Comparison of ENCODE assay signal across 20 mouse cellular contexts in the genomic region with DNA sequence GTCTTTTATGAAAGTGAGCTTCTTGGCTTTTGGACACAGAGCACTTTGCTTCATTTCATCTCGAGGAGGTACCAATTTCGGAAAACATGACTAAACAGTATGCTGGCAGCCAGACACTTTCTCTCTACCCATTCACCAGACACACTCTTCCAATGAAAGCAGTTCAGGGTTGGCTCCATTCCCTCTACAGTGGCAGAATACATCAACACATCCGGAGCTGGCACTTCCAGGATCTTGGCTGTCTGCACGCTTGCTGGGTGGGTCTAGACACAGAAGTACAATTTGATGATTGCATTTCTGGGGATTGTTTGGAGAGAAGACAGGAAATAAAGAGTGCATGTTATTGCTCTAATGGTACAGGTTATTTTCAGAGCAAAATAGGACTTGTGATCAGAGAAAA. TPM values are rescaled to one million over a fixed set of nuclear protein-coding genes. Genes with fewer than 3 reads are reported as not detected.
DNase-seq lines count a peak whose midpoint lies in the region; ATAC-seq and TF ChIP-seq lines count a peak whose summit lies in the region.
"Had no signal": no experiment of that assay in that cellular context is flagged by ENCODE, and none has a peak within 500 bp of the region (broad histone marks: within the 10 kb centered on the region; RNA-seq: fewer than 3 reads in every experiment).

No protein-coding gene starts in this region.

- WGBS in kidney, adult 2 months: 75% methylated on average over 4 of the region's 4 CpGs
- WGBS in kidney, embryonic 15.5 days: 82% methylated on average over 4 of the region's 4 CpGs

- no peak overlapping the region for H3K27ac ChIP-seq in kidney, adult 2 months (ENCODE audit: insufficient read depth, low read depth, low read length)
- H3K27ac ChIP-seq in kidney, embryonic 15.5 days: no peak overlapping the region
- no peak overlapping the region for H3K27ac ChIP-seq in gastrocnemius, adult 2 months
- H3K27ac ChIP-seq: forebrain, embryonic 15.5 days; limb, embryonic 13.5 days; neural tube, embryonic 13.5 days had no signal

- intact Hi-C loops in gastrocnemius, adult 2 months (cut with DNase I): no loop called here

- DNase-seq in cerebellum, postnatal 10 days: peak; percentile 4 to 21
- DNase-seq in cerebellum, adult 11-12 months: no peak
- peak; percentile 58 for DNase-seq in kidney, adult 2 months
- peak; percentile 13 to 14 for DNase-seq in right cerebral cortex, postnatal 36 days (ENCODE audit: low spot score in 2 of 2)
- no peak for DNase-seq in right cerebral cortex, postnatal 4 days
- no peak for DNase-seq in gastrocnemius, adult 2 months
- no peak for DNase-seq in ovary, postnatal 36 days (ENCODE audit: low spot score)
- DNase-seq: cerebellum, adult 8-10 months; heart, adult 18-20 months; heart, postnatal 14 days; liver, postnatal 0 days; retina, postnatal 1 day had no signal

- no peak overlapping the region for H3K4me3 ChIP-seq in kidney, adult 2 months (ENCODE audit: insufficient read depth, low read depth, low read length)
- H3K4me3 ChIP-seq in kidney, embryonic 15.5 days (replicated peaks): no peak overlapping the region
- no peak overlapping the region for H3K4me3 ChIP-seq in gastrocnemius, adult 2 months
- H3K4me3 ChIP-seq: forebrain, embryonic 15.5 days; limb, embryonic 13.5 days; neural tube, embryonic 13.5 days had no signal

- TF ChIP-seq CTCF in kidney, adult 2 months (conservative IDR thresholded peaks at IDR 0.05; ENCODE audit: insufficient read depth, insufficient read length, low read depth, low read length): no peak
- no peak for TF ChIP-seq CTCF in gastrocnemius, adult 2 months (IDR thresholded peaks at IDR 0.05)

- H3K27me3 ChIP-seq in kidney, adult 2 months (replicated peaks; ENCODE audit: control insufficient read depth, insufficient read depth, low read length): no peaks in the 10 kb centered on the region
- no peaks in the 10 kb centered on the region for H3K27me3 ChIP-seq in kidney, embryonic 15.5 days
- H3K27me3 ChIP-seq: forebrain, embryonic 15.5 days; limb, embryonic 13.5 days; neural tube, embryonic 13.5 days had no signal

- H3K36me3 ChIP-seq in kidney, adult 2 months (ENCODE audit: control insufficient read depth, insufficient read depth, low read length): no peaks in the 10 kb centered on the region
- no peaks in the 10 kb centered on the region for H3K36me3 ChIP-seq in kidney, embryonic 15.5 days
- H3K36me3 ChIP-seq: forebrain, embryonic 15.5 days; limb, embryonic 13.5 days; neural tube, embryonic 13.5 days had no signal

- no peak for TF ChIP-seq POLR2A in kidney, adult 2 months (IDR thresholded peaks at IDR 0.05; ENCODE audit: low read depth, low read length)

- ATAC-seq in kidney, embryonic 15.5 days (replicated peaks; ENCODE audit: low FRiP score): no peak
- ATAC-seq: forebrain, embryonic 15.5 days; liver, postnatal 0 days had no signal

- H3K9ac ChIP-seq in kidney, embryonic 15.5 days: no peak overlapping the region
- H3K9ac ChIP-seq: forebrain, embryonic 15.5 days; limb, embryonic 13.5 days; liver, postnatal 0 days; neural tube, embryonic 13.5 days had no signal

- no peaks in the 10 kb centered on the region for H3K9me3 ChIP-seq in kidney, embryonic 15.5 days (replicated peaks)
- H3K9me3 ChIP-seq: forebrain, embryonic 15.5 days; limb, embryonic 13.5 days; neural tube, embryonic 13.5 days had no signal

- no peak overlapping the region for H3K4me2 ChIP-seq in kidney, embryonic 15.5 days
- H3K4me2 ChIP-seq: forebrain, embryonic 15.5 days; limb, embryonic 13.5 days; midbrain, embryonic 11.5 days; neural tube, embryonic 13.5 days had no signal

- no peaks in the 10 kb centered on the region for H3K4me1 ChIP-seq in kidney, adult 2 months (ENCODE audit: control insufficient read depth, insufficient read depth, low read length)
- H3K4me1 ChIP-seq in kidney, embryonic 15.5 days: no peaks in the 10 kb centered on the region
- H3K4me1 ChIP-seq: forebrain, embryonic 15.5 days; limb, embryonic 13.5 days; neural tube, embryonic 13.5 days had no signal

RNA-seq across cellular contexts. Expression of gene Gm21897, which starts 21.8 kb away (rescaled TPM):
- not detected in 2 replicates for polyA plus RNA-seq in kidney, adult 2 months (2012; rRNA removed)
- polyA plus RNA-seq in kidney, embryonic 15.5 days (2015; fragmentation: Nextera tagmentation; extraction: Ambion mirVana): not detected in 2 replicates
- total RNA-seq in gastrocnemius, adult 2 months (2021): not detected
- total RNA-seq: heart, adult 18-20 months; heart, postnatal 14 days; layer of hippocampus, postnatal 10 days had no signal
- polyA plus RNA-seq: embryonic facial prominence, embryonic 11.5 days; forebrain, embryonic 15.5 days; limb, embryonic 13.5 days; liver, postnatal 0 days; midbrain, embryonic 11.5 days; neural tube, embryonic 13.5 days; thymus, postnatal 0 days had no signal

Comparison
In these comparisons a context has a peak if more than half of its experiments do, and no peak if none do; other contexts are left out.
1. DNase-seq: peak in cerebellum, postnatal 10 days (2 of 2), kidney, adult 2 months (single experiment) and right cerebral cortex, postnatal 36 days (2 of 2); none in cerebellum, adult 11-12 months (single experiment), right cerebral cortex, postnatal 4 days (single experiment), gastrocnemius, adult 2 months (single experiment) and ovary, postnatal 36 days (single experiment).